In the genomic region with DNA sequence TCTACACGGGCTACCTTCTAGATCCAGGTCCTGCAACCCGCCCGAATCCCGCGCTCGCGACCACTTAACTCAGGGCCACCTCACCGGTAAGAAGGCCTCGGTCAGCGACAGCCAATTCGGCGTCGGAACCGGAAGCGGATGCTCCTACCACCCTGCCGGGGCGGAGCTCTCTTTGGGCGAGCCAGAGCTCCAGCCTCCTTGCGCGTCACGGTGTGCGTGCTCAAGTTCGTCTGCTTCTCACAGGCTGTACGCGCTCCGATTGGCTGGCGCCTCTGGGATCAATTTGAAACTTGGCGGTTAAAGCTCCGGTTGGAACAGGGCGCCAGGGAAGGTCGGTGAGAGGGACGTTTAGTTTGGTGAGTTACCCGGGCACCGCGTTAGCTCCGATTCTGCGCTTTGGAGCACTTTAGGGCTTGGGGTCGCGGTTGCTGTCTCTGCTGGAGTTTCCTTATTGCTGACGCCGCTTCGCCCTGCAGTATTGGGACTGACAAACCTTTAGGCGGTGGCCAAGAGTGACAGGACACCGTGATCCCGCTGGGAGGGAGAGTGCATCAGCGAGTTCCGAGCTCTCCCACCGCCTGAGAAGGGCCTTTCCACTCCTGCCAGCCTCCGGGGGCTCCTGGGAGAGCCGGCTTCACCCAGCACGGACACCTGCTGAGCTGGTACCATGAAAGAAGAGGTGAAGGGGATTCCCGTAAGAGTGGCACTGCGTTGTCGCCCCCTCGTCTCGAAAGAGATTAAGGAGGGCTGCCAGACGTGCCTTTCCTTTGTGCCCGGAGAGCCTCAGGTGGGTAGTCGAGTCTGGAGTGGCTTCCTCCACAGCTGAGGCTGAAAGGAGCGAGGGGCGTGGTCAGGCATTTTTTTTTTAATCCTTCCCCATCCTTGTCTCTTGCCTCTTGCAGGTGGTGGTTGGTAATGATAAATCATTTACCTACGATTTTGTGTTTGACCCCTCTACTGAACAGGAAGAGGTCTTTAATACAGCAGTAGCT, we compare ENCODE assay signal across 7 mouse cellular contexts. TPM values are rescaled to one million over a fixed set of nuclear protein-coding genes. Genes with fewer than 3 reads are reported as not detected.
DNase-seq lines count a peak whose midpoint lies in the region; ATAC-seq and TF ChIP-seq lines count a peak whose summit lies in the region.

A gene (minus strand): TSS at position 767 of the 992 bp plus-strand sequence.

- TF ChIP-seq CTCF in intestine, postnatal 0 days (IDR thresholded peaks at IDR 0.05; ENCODE audit: low read depth) = no peak
- TF ChIP-seq CTCF in small intestine, adult 2 months (IDR thresholded peaks at IDR 0.05; ENCODE audit: extremely low read depth, insufficient read length, insufficient replicate concordance, low read depth, low read length) = no peak

- no peak for TF ChIP-seq POLR2A in small intestine, adult 2 months (IDR thresholded peaks at IDR 0.05; ENCODE audit: low read depth, low read length)

- peak within 1 kb of the TSS; percentile 92 for H3K27ac ChIP-seq in embryonic facial prominence, embryonic 10.5 days (replicated peaks)
- H3K27ac ChIP-seq in intestine, postnatal 0 days (ENCODE audit: low read depth, low read length) = peak within 1 kb of the TSS; percentile 15; the same call in 1 of the 2 replicates
- H3K27ac ChIP-seq in midbrain, embryonic 12.5 days (replicated peaks) = peak within 1 kb of the TSS; percentile 54; the same call in 1 of the 2 replicates
- peak within 1 kb of the TSS; percentile 74 for H3K27ac ChIP-seq in small intestine, adult 2 months (ENCODE audit: insufficient read depth, low read depth, low read length)

- H3K9me3 ChIP-seq in embryonic facial prominence, embryonic 10.5 days = no peaks in the 10 kb centered on the region
- H3K9me3 ChIP-seq in intestine, postnatal 0 days (ENCODE audit: control insufficient read depth) = no peaks in the 10 kb centered on the region
- no peaks in the 10 kb centered on the region for H3K9me3 ChIP-seq in midbrain, embryonic 12.5 days

- WGBS in embryonic facial prominence, embryonic 10.5 days = 15% methylated on average over 62 of the region's 62 CpGs
- WGBS in intestine, postnatal 0 days = 19% methylated on average over 62 of the region's 62 CpGs
- WGBS in midbrain, embryonic 12.5 days = 22% methylated on average over 62 of the region's 62 CpGs
- 10% methylated on average over 62 of the region's 62 CpGs for WGBS in small intestine, adult 2 months

- H3K27me3 ChIP-seq in embryonic facial prominence, embryonic 10.5 days (replicated peaks; ENCODE audit: low read depth, poor library complexity, severe bottlenecking) = peaks cover 44% of the 10 kb centered on the region
- no peaks in the 10 kb centered on the region for H3K27me3 ChIP-seq in intestine, postnatal 0 days (replicated peaks; ENCODE audit: control insufficient read depth, insufficient read depth, low read length)
- H3K27me3 ChIP-seq in midbrain, embryonic 12.5 days = no peaks in the 10 kb centered on the region
- H3K27me3 ChIP-seq in small intestine, adult 2 months (ENCODE audit: control insufficient read depth, insufficient read depth, low read length) = no peaks in the 10 kb centered on the region

- intact Hi-C loops in left cerebral cortex, postnatal 4 days (cut with DNase I) = no loop called here

- H3K4me3 ChIP-seq in embryonic facial prominence, embryonic 10.5 days = peak within 1 kb of the TSS; percentile 78
- H3K4me3 ChIP-seq in intestine, postnatal 0 days (ENCODE audit: low read depth, low read length) = peak within 1 kb of the TSS; percentile 57
- peak within 1 kb of the TSS; percentile 57 for H3K4me3 ChIP-seq in midbrain, embryonic 12.5 days
- peak within 1 kb of the TSS; percentile 95 for H3K4me3 ChIP-seq in small intestine, adult 2 months (ENCODE audit: low read depth, low read length)

- ATAC-seq in intestine, postnatal 0 days = peak; percentile 99
- peak; percentile 99 for ATAC-seq in midbrain, embryonic 12.5 days (ENCODE audit: low FRiP score, low read depth)

- peak within 1 kb of the TSS; percentile 75 for H3K4me2 ChIP-seq in intestine, postnatal 0 days (replicated peaks; ENCODE audit: low read depth)
- peak within 1 kb of the TSS; percentile 64 for H3K4me2 ChIP-seq in midbrain, embryonic 12.5 days (replicated peaks)

- DNase-seq in adrenal gland, postnatal 10 days = peak; percentile 90
- DNase-seq in embryonic facial prominence, embryonic 10.5 days (ENCODE audit: low spot score) = peak; percentile 93
- peak; percentile 38 for DNase-seq in gonadal fat pad, adult 2 months (ENCODE audit: low read depth)
- DNase-seq in left cerebral cortex, postnatal 4 days = peak; percentile 90

- H3K36me3 ChIP-seq in embryonic facial prominence, embryonic 10.5 days (replicated peaks) = peaks cover 27% of the 10 kb centered on the region
- H3K36me3 ChIP-seq in intestine, postnatal 0 days (ENCODE audit: control insufficient read depth, insufficient read depth) = no peaks in the 10 kb centered on the region
- H3K36me3 ChIP-seq in midbrain, embryonic 12.5 days = peaks cover 16% of the 10 kb centered on the region; the same call in 1 of the 2 replicates
- H3K36me3 ChIP-seq in small intestine, adult 2 months (ENCODE audit: control insufficient read depth, insufficient read depth, low read length) = peaks cover 10% of the 10 kb centered on the region

- peak within 1 kb of the TSS; percentile 58 for H3K9ac ChIP-seq in intestine, postnatal 0 days (ENCODE audit: low read depth, low read length)
- H3K9ac ChIP-seq in midbrain, embryonic 12.5 days (replicated peaks) = peak within 1 kb of the TSS; percentile 62

- H3K4me1 ChIP-seq in embryonic facial prominence, embryonic 10.5 days = 0 out of 2 replicates have a peak, but pooled peaks cover 6% of the 10 kb centered on the region
- no peaks in the 10 kb centered on the region for H3K4me1 ChIP-seq in intestine, postnatal 0 days (replicated peaks; ENCODE audit: control insufficient read depth, insufficient read depth, low read length)
- H3K4me1 ChIP-seq in midbrain, embryonic 12.5 days = 0 out of 2 replicates have a peak, but pooled peaks cover 2% of the 10 kb centered on the region
- H3K4me1 ChIP-seq in small intestine, adult 2 months (ENCODE audit: control insufficient read depth, insufficient read depth, insufficient read length, low read length) = peaks cover 3% of the 10 kb centered on the region; the same call in 1 of the 2 replicates

RNA-seq across cellular contexts. Expression of the gene that starts here (rescaled TPM):
- total RNA-seq in adrenal gland, postnatal 10 days (2021) = 10 to 100 TPM; 41.0 to 41.9 TPM
- 114 and 117 TPM in 2 replicates for polyA plus RNA-seq in embryonic facial prominence, embryonic 10.5 days (2016; fragmentation: Nextera tagmentation; extraction: Ambion mirVana)
- 30.7 and 34.2 TPM in 2 replicates for polyA plus RNA-seq in gonadal fat pad, adult 2 months (2012; rRNA removed)
- 64.4 and 71.0 TPM in 2 replicates for polyA plus RNA-seq in intestine, postnatal 0 days (2015; fragmentation: Nextera tagmentation; extraction: Ambion mirVana)
- 10 to 100 TPM; 28.8 to 30.3 TPM for total RNA-seq in left cerebral cortex, postnatal 4 days (2021)
- polyA plus RNA-seq in midbrain, embryonic 12.5 days (2016; fragmentation: Nextera tagmentation; extraction: Ambion mirVana) = 133 and 138 TPM in 2 replicates
- polyA plus RNA-seq in small intestine, adult 2 months (2012; rRNA removed) = 7.6 and 10.7 TPM in 2 replicates

Comparison
In these comparisons a context has a peak if more than half of its experiments do, and no peak if none do; other contexts are left out.
1. Peak in every context shown above with its lines: DNase-seq, ATAC-seq, H3K4me3 ChIP-seq and H3K27ac ChIP-seq.
2. DNase-seq: peak in every context shown above with its lines; median percentile 93 in embryonic facial prominence, embryonic 10.5 days; 90 in adrenal gland, postnatal 10 days; 90 in left cerebral cortex, postnatal 4 days; 38 in gonadal fat pad, adult 2 months.
3. H3K27ac ChIP-seq: peak in every context shown above with its lines; median percentile 92 in embryonic facial prominence, embryonic 10.5 days; 74 in small intestine, adult 2 months; 54 in midbrain, embryonic 12.5 days; 15 in intestine, postnatal 0 days.